Mouse (Mus musculus) testis, adult 2 months (tissue): Measurements from ENCODE around the gene Ugt1a10. TPM values are rescaled to one million over a fixed set of nuclear protein-coding genes. Genes with fewer than 3 reads are reported as not detected.

Experiments used
- H3K27ac ChIP-seq: fragments of 200-500 bp; 2 replicates; pipeline ENCODE4 v1.5.1; 2012; ENCODE audit warnings: low read depth, low read length; ENCODE audit not compliant: control insufficient read depth, insufficient read depth
- H3K27me3 ChIP-seq: fragments of 200-500 bp; 2 replicates; pipeline ENCODE4 v1.6.1; 2012; ENCODE audit warnings: mild to moderate bottlenecking, low read length, moderate library complexity; ENCODE audit not compliant: control insufficient read depth, insufficient read depth
- H3K36me3 ChIP-seq: fragments of 200-500 bp; 2 replicates; pipeline ENCODE4 v1.6.1; 2012; ENCODE audit warnings: mild to moderate bottlenecking, low read length; ENCODE audit not compliant: control insufficient read depth, insufficient read depth
- H3K4me1 ChIP-seq: fragments of 200-500 bp; 2 replicates; pipeline ENCODE4 v1.6.1; 2012; ENCODE audit warnings: low read length; ENCODE audit not compliant: control insufficient read depth, insufficient read depth
- H3K4me3 ChIP-seq: fragments of 200-500 bp; 2 replicates; pipeline ENCODE4 v1.5.1; 2012; ENCODE audit warnings: low read depth, mild to moderate bottlenecking, low read length, moderate library complexity, mixed read lengths; ENCODE audit not compliant: control insufficient read depth
- CTCF ChIP-seq: fragments of 200-500 bp; IDR thresholded peaks from 2 replicates; pipeline ENCODE4 v1.5.1; 2012; ENCODE audit warnings: low read depth, mild to moderate bottlenecking, inconsistent platforms, low read length, moderate library complexity; ENCODE audit not compliant: control insufficient read depth, insufficient read depth, insufficient replicate concordance
- POLR2A ChIP-seq: fragments of 200-500 bp; IDR thresholded peaks from 2 replicates; pipeline ENCODE4 v1.6.1; 2012; ENCODE audit warnings: low read depth, mild to moderate bottlenecking, inconsistent platforms, low read length, moderate library complexity; ENCODE audit not compliant: control insufficient read depth
- polyA plus RNA-seq: library from polyadenylated mRNA; depleted of rRNA; stranded (reverse); fragments of >200 nt; gene quantifications from 2 replicates; pipeline ENCODE4 v1.2.3, GENCODE M21; 2012; rRNA removed

The Ugt1a10 gene
- polyA plus RNA-seq, 1 experiment = not detected

DNA sequence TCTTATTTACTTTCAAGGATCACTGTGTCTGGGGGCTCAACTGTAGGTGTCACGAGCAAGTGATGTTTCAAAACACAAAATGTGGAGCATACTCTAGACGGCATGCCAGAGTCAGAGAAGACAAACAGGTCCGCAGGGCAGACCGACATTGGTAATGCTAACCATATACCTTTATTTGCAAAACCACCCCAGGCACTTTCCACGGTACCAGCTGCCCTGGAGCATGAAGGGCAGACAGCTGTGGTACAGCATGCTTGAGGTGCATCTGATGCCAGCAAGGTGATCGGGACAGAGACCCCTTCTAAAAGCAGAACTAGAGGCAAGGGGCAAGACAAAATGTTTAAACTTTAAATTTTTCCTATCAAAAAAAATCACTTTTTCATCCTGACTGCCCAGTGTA, 207.8 kb downstream of the Ugt1a10 start:
- H3K36me3 ChIP-seq = peaks cover 34% of the 10 kb centered on the region
- no peak overlapping the region for H3K4me3 ChIP-seq
- H3K27ac ChIP-seq = no peak overlapping the region
- no peaks in the 10 kb centered on the region for H3K27me3 ChIP-seq
- TF ChIP-seq CTCF (no peak), POLR2A (no peak)
- H3K4me1 ChIP-seq = no peaks in the 10 kb centered on the region; the same call in 1 of the 2 replicates

DNA sequence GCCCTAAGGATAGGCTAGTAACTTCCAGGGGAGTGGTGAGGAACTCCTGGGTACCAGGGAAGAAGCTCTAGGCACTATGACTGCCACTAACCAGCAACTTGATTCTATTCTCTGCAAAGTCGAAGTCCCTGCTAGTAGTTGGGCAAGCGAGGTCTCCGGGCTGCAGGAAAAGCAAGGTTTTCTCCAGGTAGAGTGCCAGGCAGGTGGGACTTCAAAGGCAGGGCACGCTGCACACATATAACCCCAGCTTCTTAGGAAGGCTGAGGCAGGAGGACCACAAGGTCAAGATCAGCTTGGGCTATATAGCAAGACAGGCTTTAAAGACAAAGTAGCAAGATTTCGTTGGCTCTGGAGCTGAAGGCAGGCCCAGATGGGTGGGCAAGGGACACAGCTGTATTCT, 208.6 kb downstream of the Ugt1a10 start:
- no peaks in the 10 kb centered on the region for H3K27me3 ChIP-seq
- H3K4me3 ChIP-seq = no peak overlapping the region
- peaks cover 42% of the 10 kb centered on the region for H3K36me3 ChIP-seq
- no peak overlapping the region for H3K27ac ChIP-seq
- TF ChIP-seq POLR2A (no peak), CTCF (no peak)
- H3K4me1 ChIP-seq = no peaks in the 10 kb centered on the region; the same call in 1 of the 2 replicates

DNA sequence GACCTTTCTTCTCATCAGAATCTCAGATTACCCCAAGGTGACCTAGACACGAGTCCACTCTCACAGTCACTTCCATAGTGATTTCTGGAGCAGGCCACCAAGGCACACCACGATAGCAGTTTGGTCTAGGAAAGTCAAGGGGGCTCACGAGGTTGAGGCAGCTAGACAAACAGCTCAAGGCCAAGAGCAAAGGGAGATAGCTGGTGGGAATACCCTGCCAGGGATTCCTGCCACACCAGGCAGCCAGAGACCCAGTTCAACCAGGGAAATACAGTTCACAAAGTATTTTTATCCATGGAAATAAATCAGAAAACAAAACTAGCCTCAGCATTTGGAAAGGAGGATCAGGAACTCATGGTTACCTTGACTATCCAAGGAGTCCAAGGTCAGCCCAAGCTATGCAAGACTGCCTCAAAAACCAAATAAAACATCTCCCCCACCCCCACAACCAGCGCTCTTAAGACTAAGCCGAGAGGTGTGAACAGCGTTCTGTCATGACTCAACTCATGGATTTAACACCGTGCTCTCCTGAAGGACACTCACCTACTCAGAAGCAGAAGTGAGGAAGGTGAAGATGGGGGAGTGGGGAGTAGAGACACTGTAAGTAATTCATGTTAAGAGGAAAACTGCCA, 209.2 kb downstream of the Ugt1a10 start:
- Histone ChIP-seq H3K27me3 (no peaks in the 10 kb centered on the region), H3K4me1 (no peaks in the 10 kb centered on the region; the same call in 1 of the 2 replicates), H3K36me3 (peaks cover 46% of the 10 kb centered on the region), H3K27ac (no peak overlapping the region), H3K4me3 (no peak overlapping the region)
- TF ChIP-seq CTCF = no peak
- no peak for TF ChIP-seq POLR2A

DNA sequence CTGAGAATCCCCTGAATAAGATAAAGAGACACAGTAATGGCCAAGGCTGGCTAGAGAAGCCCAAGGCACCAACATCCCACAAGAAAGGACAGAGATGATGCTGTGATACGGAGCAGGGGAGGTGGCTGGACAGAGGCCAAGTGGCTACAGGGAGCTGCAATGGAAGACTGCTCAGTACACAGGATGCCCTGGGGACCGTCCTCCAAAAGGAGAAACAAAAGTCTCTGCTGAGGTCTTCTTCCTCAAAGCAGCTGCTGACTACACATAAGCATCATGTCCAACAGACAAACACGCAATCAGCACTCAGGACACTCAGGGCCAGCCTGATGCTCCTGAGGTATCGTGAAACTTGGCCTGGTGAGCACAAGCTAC, 209.7 kb downstream of the Ugt1a10 start:
- TF ChIP-seq POLR2A (no peak), CTCF (no peak)
- no peak overlapping the region for H3K4me3 ChIP-seq
- H3K36me3 ChIP-seq = peaks cover 50% of the 10 kb centered on the region
- H3K4me1 ChIP-seq = no peaks in the 10 kb centered on the region; the same call in 1 of the 2 replicates
- no peak overlapping the region for H3K27ac ChIP-seq
- no peaks in the 10 kb centered on the region for H3K27me3 ChIP-seq

DNA sequence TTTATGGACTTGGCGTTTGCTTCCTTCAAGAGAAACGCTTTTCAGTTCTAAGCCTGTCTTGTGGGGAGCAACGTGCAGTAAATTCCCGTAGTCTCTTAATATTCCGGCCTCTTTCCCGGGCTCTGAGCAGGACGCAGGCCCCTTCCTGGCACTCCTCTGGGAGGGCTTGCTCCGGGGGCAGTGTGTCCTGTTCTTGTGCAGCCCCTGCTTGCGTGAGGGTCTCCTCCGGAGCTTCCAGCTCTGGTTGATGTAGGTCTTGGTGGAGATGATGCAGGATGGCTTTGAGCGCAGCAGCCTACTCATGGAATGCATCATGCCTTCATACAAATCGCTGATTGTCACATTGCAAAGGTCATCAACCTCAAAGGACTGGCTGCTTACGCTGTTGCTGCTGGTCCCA, 210.9 kb downstream of the Ugt1a10 start:
- Histone ChIP-seq H3K4me1 (no peaks in the 10 kb centered on the region), H3K36me3 (peaks cover 49% of the 10 kb centered on the region), H3K4me3 (no peak overlapping the region), H3K27ac (no peak overlapping the region), H3K27me3 (no peaks in the 10 kb centered on the region)
- TF ChIP-seq POLR2A = no peak
- TF ChIP-seq CTCF = no peak

DNA sequence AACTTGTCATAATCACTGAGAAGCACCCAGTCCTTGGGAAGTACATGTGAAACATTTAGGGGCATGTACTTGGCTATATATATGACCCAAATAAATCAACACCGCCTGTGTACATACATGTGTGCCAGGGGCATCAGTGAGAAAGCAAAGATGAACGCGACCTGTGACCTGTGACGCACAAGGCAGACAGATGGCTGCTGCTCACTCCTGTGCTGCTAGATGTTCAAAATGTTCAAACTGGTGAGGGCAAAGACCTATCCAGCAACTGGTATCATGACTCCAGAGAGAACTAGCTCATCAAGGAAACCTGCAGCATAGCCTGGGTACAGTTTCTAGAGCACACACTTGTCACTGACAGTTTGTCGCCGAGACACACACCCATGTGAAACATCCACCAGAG, 212.3 kb downstream of the Ugt1a10 start:
- Histone ChIP-seq H3K27ac (no peak overlapping the region), H3K36me3 (peaks cover 49% of the 10 kb centered on the region), H3K4me1 (no peaks in the 10 kb centered on the region), H3K4me3 (no peak overlapping the region), H3K27me3 (no peaks in the 10 kb centered on the region)
- TF ChIP-seq POLR2A (no peak), CTCF (no peak)

DNA sequence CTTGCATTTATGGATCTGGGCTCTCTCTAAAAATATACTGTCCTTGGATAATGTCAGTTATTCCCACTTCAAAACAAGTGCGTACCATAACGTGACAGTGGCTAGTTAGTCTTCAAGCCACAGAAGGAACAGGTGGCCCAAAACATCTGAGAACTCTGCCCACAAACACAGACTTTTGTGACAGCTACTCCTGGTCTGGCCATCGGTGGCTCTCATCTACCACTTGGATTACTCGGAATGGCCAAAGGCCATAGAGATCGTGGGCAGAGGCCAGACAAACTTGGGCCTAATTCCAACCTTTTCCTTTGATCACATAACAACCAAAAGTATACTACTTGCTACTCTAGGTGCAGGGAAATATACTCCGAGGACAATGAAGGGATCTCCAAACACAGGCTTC, 212.9 kb downstream of the Ugt1a10 start:
- Histone ChIP-seq H3K4me3 (no peak overlapping the region), H3K4me1 (no peaks in the 10 kb centered on the region), H3K27me3 (no peaks in the 10 kb centered on the region), H3K27ac (no peak overlapping the region), H3K36me3 (peaks cover 48% of the 10 kb centered on the region)
- TF ChIP-seq CTCF (no peak), POLR2A (no peak)

Other genes with a start within 250 kb of the Ugt1a10 start
- 69.6 and 69.7 TPM in 2 replicates for gene Dgkd, start 202.1 kb upstream of the Ugt1a10 start, polyA plus RNA-seq
- 6.4 and 7.6 TPM in 2 replicates for gene Usp40, start 46.8 kb upstream of the Ugt1a10 start, polyA plus RNA-seq
- gene Ugt1a9, start 15.4 kb downstream of the Ugt1a10 start, polyA plus RNA-seq = 0.06 TPM in 1 of 2 replicates, not detected in the other
- not detected in 2 replicates for gene Ugt1a8, start 32.4 kb downstream of the Ugt1a10 start, polyA plus RNA-seq
- 4.3 and 6.5 TPM in 2 replicates for gene Ugt1a7c, start 39.7 kb downstream of the Ugt1a10 start, polyA plus RNA-seq
- gene Ugt1a6b, start 47.9 kb downstream of the Ugt1a10 start, polyA plus RNA-seq = 1.0 and 7.4 TPM in 2 replicates
- gene Ugt1a6a, start 79.4 kb downstream of the Ugt1a10 start, polyA plus RNA-seq = 23.3 and 26.9 TPM in 2 replicates
- gene Ugt1a5, start 110.6 kb downstream of the Ugt1a10 start, polyA plus RNA-seq = 0.09 and 0.20 TPM in 2 replicates
- 0.06 TPM in 1 of 2 replicates, not detected in the other for gene Ugt1a2, start 145.2 kb downstream of the Ugt1a10 start, polyA plus RNA-seq
- gene Dnajb3, start 150.4 kb downstream of the Ugt1a10 start, polyA plus RNA-seq = 1,175 and 1,313 TPM in 2 replicates
- gene Ugt1a1, start 156.6 kb downstream of the Ugt1a10 start, polyA plus RNA-seq = 0.67 and 0.94 TPM in 2 replicates
- gene Mroh2a, start 171.6 kb downstream of the Ugt1a10 start, polyA plus RNA-seq = 116 and 122 TPM in 2 replicates
- 29.1 and 34.3 TPM in 2 replicates for gene Hjurp, start 222.2 kb downstream of the Ugt1a10 start, polyA plus RNA-seq
- 4.3 and 4.7 TPM in 2 replicates for gene Trpm8, start 222.3 kb downstream of the Ugt1a10 start, polyA plus RNA-seq